Mouse (Mus musculus) stomach, embryonic 16.5 days (tissue): ENCODE measurements around the gene Rpl9-ps1. TPM values are rescaled to one million over a fixed set of nuclear protein-coding genes. Genes with fewer than 3 reads are reported as not detected.

Experiments used
- ATAC-seq: fragments of 200-750 bp; cut with Nextera tagmentation; 2 replicates; pipeline ENCODE4 v1.8.0; 2017; ENCODE audit warnings: moderate number of reproducible peaks, moderate TSS enrichment; ENCODE audit not compliant: insufficient read depth, low FRiP score
- H3K27ac ChIP-seq: fragments of 300-500 bp; sonication (generic); 2 replicates; pipeline ENCODE4 v1.5.1; 2014; ENCODE audit warnings: low read length
- H3K27me3 ChIP-seq: fragments of 300-500 bp; sonication (generic); 2 replicates; pipeline ENCODE4 v1.6.1; 2014; ENCODE audit warnings: low read length, control low read depth, mixed read lengths; ENCODE audit not compliant: control insufficient read depth, insufficient read depth
- H3K36me3 ChIP-seq: fragments of 300-500 bp; sonication (generic); 2 replicates; pipeline ENCODE4 v1.6.1; 2014; ENCODE audit warnings: low read length; ENCODE audit not compliant: control insufficient read depth, insufficient read depth
- H3K4me1 ChIP-seq: fragments of 300-500 bp; sonication (generic); 2 replicates; pipeline ENCODE4 v1.6.1; 2014; ENCODE audit warnings: low read length, control low read depth, mixed read lengths; ENCODE audit not compliant: control insufficient read depth, insufficient read depth
- H3K4me2 ChIP-seq: fragments of 300-500 bp; sonication (generic); 2 replicates; pipeline ENCODE4 v1.6.1; 2014; ENCODE audit warnings: low read depth, low read length, mixed read lengths
- H3K4me3 ChIP-seq: fragments of 300-500 bp; sonication (generic); replicated peaks from 2 replicates; pipeline ENCODE4 v1.5.1; 2014; ENCODE audit warnings: mild to moderate bottlenecking, low read length
- H3K9ac ChIP-seq: fragments of 300-500 bp; sonication (generic); 2 replicates; pipeline ENCODE4 v1.6.1; 2014; ENCODE audit warnings: low read length
- H3K9me3 ChIP-seq: fragments of 300-500 bp; sonication (generic); replicated peaks from 2 replicates; pipeline ENCODE4 v1.6.1; 2016; ENCODE audit warnings: low read length, control low read depth; ENCODE audit not compliant: control insufficient read depth
- WGBS: fragments of 180-500 bp; shearing (Covaris S2); extraction: QIAGEN DNeasy Blood & Tissue Kit; methylation state at CpG from one replicate; pipeline ENCODE4 v1.1.7; 2014; 5-methylcytosine and 5-hydroxymethylcytosine counted together
- polyA plus RNA-seq: library from polyadenylated mRNA; unstranded; fragments of >200 nt; fragmentation: Nextera tagmentation; extraction: Ambion mirVana; gene quantifications from 2 replicates; pipeline ENCODE4 v1.2.1, GENCODE M21; 2015

The Rpl9-ps1 gene
- polyA plus RNA-seq, 1 experiment from 2014 or later, result not detected

- Histone ChIP-seq H3K4me2 (no peak overlapping the region), H3K9ac (no peak overlapping the region), H3K9me3 (no peaks in the 10 kb centered on the region), H3K27me3 (no peaks in the 10 kb centered on the region), H3K36me3 (no peaks in the 10 kb centered on the region), H3K4me1 (no peaks in the 10 kb centered on the region), H3K27ac (no peak overlapping the region), H3K4me3 (no peak overlapping the region)
- 89% methylated on average over 3 of the region's 3 CpGs for WGBS
- no peak for ATAC-seq
Observed at GRCm38 (mm10) chr11:83605535-83605934, 39.9 kb downstream of the Rpl9-ps1 start.

- no peak overlapping the region for H3K4me3 ChIP-seq
- no peaks in the 10 kb centered on the region for H3K4me1 ChIP-seq
- no peaks in the 10 kb centered on the region for H3K27me3 ChIP-seq
- H3K27ac ChIP-seq, result no peak overlapping the region
- no peak overlapping the region for H3K9ac ChIP-seq
- no peak overlapping the region for H3K4me2 ChIP-seq
- no peaks in the 10 kb centered on the region for H3K36me3 ChIP-seq
- H3K9me3 ChIP-seq, result no peaks in the 10 kb centered on the region
- no peak for ATAC-seq
- WGBS, result 83% methylated on average over 4 of the region's 4 CpGs
Observed at GRCm38 (mm10) chr11:83604698-83605097, 40.7 kb downstream of the Rpl9-ps1 start.

DNA sequence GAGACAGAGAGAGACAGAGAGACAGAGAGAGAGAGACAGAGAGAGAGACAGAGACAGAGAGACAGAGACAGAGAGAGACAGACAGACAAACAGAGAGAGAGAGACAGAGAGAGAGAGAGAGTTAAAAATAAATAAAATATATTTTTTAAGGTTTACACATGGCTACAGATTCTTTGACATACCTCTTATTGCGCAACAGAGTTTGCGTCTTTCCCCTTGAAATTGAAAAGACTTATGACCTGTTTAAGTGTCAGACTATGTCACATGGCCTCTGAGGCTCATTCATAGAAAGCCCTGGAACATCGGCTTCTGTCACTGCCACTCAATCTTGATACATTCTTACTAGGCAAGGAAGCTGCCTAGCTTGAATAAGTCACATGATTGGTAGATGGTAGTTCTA is 42.0 kb downstream of the Rpl9-ps1 start:
- no peaks in the 10 kb centered on the region for H3K27me3 ChIP-seq
- no peak for ATAC-seq
- H3K4me1 ChIP-seq, result no peaks in the 10 kb centered on the region
- H3K4me3 ChIP-seq, result no peak overlapping the region
- H3K36me3 ChIP-seq, result no peaks in the 10 kb centered on the region
- H3K9ac ChIP-seq, result no peak overlapping the region
- no peak overlapping the region for H3K4me2 ChIP-seq
- WGBS, result 85% methylated on average over 3 of the region's 3 CpGs
- no peak overlapping the region for H3K27ac ChIP-seq
- no peaks in the 10 kb centered on the region for H3K9me3 ChIP-seq

GRCm38 (mm10) chr11:83600576-83600975 is 44.8 kb downstream of the Rpl9-ps1 start:
- 70% methylated on average over 2 of the region's 2 CpGs for WGBS
- H3K4me3 ChIP-seq, result no peak overlapping the region
- no peak overlapping the region for H3K4me2 ChIP-seq
- no peaks in the 10 kb centered on the region for H3K36me3 ChIP-seq
- ATAC-seq, result no peak
- H3K9me3 ChIP-seq, result no peaks in the 10 kb centered on the region
- H3K27me3 ChIP-seq, result no peaks in the 10 kb centered on the region
- H3K4me1 ChIP-seq, result no peaks in the 10 kb centered on the region
- no peak overlapping the region for H3K27ac ChIP-seq
- no peak overlapping the region for H3K9ac ChIP-seq

DNA sequence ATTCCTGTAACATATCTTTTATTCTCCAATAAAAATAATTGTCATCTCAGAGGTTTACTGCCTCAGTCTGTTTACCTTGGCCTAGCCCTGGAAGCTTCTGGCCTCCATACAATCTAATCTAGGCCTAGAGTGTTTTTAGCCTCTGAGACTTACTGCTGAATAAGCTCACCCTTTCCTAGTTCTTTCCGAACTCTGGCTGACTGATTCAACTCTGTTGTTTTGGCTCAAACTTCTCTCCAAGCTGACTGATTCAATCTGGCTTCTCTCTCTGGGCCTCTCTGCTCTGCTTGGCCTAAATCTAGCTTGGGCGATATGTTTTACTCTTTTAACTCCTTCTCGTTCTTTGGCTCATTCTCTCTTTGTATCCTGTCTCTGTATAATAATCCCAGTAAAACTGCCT is 46.4 kb downstream of the Rpl9-ps1 start:
- ATAC-seq, result no peak
- Histone ChIP-seq H3K27me3 (no peaks in the 10 kb centered on the region), H3K4me1 (no peaks in the 10 kb centered on the region), H3K4me3 (no peak overlapping the region), H3K9me3 (no peaks in the 10 kb centered on the region), H3K36me3 (no peaks in the 10 kb centered on the region), H3K27ac (no peak overlapping the region), H3K9ac (no peak overlapping the region), H3K4me2 (no peak overlapping the region)
- WGBS, result 71% methylated on average over 3 of the region's 3 CpGs

DNA sequence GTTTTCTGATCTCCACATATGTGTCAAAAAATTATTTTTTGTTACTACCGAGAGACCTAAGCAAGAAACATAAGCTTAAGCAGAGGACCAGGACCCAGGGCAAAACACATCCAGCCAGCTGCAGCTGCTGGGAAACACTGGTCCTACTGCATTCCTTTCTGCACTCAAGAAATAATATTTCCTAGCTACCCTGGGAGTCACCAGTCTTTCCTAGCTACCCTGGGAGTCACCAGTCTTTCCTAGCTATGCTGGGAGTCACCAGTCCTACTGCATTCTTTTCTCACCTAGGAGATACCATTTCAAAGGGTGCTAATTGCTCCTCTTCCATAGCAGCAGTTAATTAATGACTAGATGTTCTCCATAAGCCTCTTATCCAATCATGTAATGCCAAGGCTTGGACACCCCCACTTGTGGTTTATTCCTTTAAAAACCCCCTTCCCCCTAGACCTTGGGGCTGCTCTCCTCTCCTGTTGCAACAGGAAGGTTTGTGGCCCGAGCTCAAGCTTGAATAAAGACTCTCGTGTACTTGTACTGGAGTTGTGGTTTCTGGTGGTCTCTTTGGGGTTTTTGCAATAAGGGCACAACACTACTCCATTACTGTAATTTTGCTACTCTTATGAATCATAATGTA is 47.1 kb downstream of the Rpl9-ps1 start:
- Histone ChIP-seq H3K4me2 (no peak overlapping the region), H3K4me1 (no peaks in the 10 kb centered on the region), H3K9ac (no peak overlapping the region), H3K4me3 (no peak overlapping the region), H3K27ac (no peak overlapping the region), H3K9me3 (no peaks in the 10 kb centered on the region), H3K27me3 (no peaks in the 10 kb centered on the region), H3K36me3 (no peaks in the 10 kb centered on the region)
- 63% methylated on average over 3 of the region's 3 CpGs for WGBS
- no peak for ATAC-seq

- ATAC-seq, result no peak
- Histone ChIP-seq H3K9ac (no peak overlapping the region), H3K27me3 (no peaks in the 10 kb centered on the region), H3K27ac (no peak overlapping the region), H3K4me1 (no peaks in the 10 kb centered on the region), H3K9me3 (no peaks in the 10 kb centered on the region), H3K36me3 (no peaks in the 10 kb centered on the region), H3K4me3 (no peak overlapping the region), H3K4me2 (no peak overlapping the region)
- WGBS, result 86% methylated on average over 7 of the region's 7 CpGs
Observed at GRCm38 (mm10) chr11:83597796-83598195, 47.6 kb downstream of the Rpl9-ps1 start.

GRCm38 (mm10) chr11:83595669-83596455 is 49.6 kb downstream of the Rpl9-ps1 start:
- H3K36me3 ChIP-seq, result no peaks in the 10 kb centered on the region
- H3K4me2 ChIP-seq, result no peak overlapping the region
- no peaks in the 10 kb centered on the region for H3K4me1 ChIP-seq
- H3K27ac ChIP-seq, result no peak overlapping the region
- no peak overlapping the region for H3K4me3 ChIP-seq
- H3K9me3 ChIP-seq, result no peaks in the 10 kb centered on the region
- no peak overlapping the region for H3K9ac ChIP-seq
- no peaks in the 10 kb centered on the region for H3K27me3 ChIP-seq
- 69% methylated on average over 7 of the region's 7 CpGs for WGBS
- no peak for ATAC-seq
